Mouse (Mus musculus): ENCODE results near the gene Tiam2. TPM values are rescaled to one million over a fixed set of nuclear protein-coding genes. Genes with fewer than 3 reads are reported as not detected.

The Tiam2 gene
- total and polyA plus RNA-seq, 3 experiments: 0.42 to 1.9 TPM; not detected in 1

DNA sequence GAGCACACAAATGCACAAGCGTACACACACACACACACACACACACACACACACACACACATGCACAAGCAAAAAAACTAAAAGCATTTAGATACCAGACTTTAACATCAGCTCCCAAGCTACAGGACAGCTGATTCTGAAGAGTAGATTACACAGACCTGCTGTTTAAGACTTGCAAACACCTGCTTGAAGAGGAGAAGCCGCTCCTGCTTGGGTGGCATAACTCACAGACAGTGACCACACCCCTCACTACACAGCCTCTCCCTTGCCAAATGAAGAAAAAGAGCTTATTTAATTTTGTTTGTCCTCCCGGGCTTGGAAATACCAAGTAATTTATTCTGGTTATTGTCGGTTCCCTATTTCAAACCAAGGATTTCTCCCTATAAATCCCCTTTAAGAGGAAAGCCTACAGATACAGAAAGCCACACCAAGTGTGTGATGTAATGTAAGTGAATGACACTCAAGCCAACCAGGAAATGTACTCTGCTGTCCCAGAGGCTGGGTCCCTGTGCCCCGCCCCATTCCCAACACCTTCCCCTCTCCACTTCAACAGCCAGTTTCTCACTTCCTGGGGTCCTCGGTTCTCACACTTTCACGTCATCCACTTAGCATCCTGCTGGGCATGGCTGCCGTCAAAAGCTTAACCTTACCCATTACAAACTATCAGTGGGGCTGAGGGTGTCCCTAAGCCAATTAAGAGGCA, 40.1 kb upstream of the Tiam2 start:
- Histone ChIP-seq H3K9ac (ENCODE audit: control insufficient read depth, low read depth, low read length, poor library complexity, severe bottlenecking) (no peak overlapping the region), H3K27me3 (ENCODE audit: control insufficient read depth in 1 of 2, insufficient read depth in 2 of 2, low read length in 2 of 2) (no peaks in the 10 kb centered on the region), H3K79me2 (ENCODE audit: control insufficient read depth, insufficient read depth, low read length, poor library complexity) (no peaks in the 10 kb centered on the region), H3K4me1 (ENCODE audit: control insufficient read depth in 1 of 2, insufficient read depth in 2 of 2, low read length in 2 of 2) (no peaks in the 10 kb centered on the region), H3K27ac (ENCODE audit: control insufficient read depth, low read depth, low read length) (no peak overlapping the region), H3K36me3 (ENCODE audit: control insufficient read depth in 1 of 2, insufficient read depth in 2 of 2, low read length in 2 of 2) (peaks cover 0 to 2% of the 10 kb centered on the region in 2 experiments; a peak in 1 of 4 replicates), H3K4me3 (ENCODE audit: control insufficient read depth in 1 of 2, insufficient read depth in 1 of 2, low read depth in 2 of 2, low read length in 2 of 2) (no peak overlapping the region), H3K9me3 (replicated peaks; ENCODE audit: insufficient read depth, low read length) (no peaks in the 10 kb centered on the region)
- TF ChIP-seq ZMIZ1 (IDR thresholded peaks at IDR 0.05; ENCODE audit: low read depth, low read length): no peak
- no peak for TF ChIP-seq POLR2AphosphoS5 (IDR thresholded peaks at IDR 0.05; ENCODE audit: borderline replicate concordance, low read depth, low read length)
- DNase-seq (ENCODE audit: low read depth, low spot score): no peak

DNA sequence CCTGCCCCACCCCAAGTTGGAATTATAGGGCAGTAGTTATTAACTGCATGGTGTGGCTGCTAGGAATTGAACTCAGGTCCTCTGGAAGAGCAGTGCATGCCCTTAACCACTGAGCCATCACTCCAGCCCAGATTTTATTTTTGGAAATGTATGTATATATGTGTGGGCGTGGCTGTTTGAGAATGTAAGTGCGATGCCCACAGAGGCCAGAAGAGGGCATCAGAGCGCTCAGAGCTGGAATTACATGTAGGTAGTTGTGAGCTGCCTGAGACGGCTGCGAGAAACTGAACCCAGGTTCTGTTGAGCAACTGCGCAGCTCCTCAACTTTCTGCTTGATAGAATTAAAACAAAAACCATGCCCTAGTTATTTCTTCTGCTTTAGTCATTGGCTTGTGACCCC, 38.0 kb upstream of the Tiam2 start:
- no peaks in the 10 kb centered on the region for H3K79me2 ChIP-seq (ENCODE audit: control insufficient read depth, insufficient read depth, low read length, poor library complexity)
- H3K36me3 ChIP-seq (ENCODE audit: control insufficient read depth in 1 of 2, insufficient read depth in 2 of 2, low read length in 2 of 2): peaks cover 0 to 2% of the 10 kb centered on the region in 2 experiments; a peak in 1 of 4 replicates
- no peaks in the 10 kb centered on the region for H3K9me3 ChIP-seq (replicated peaks; ENCODE audit: insufficient read depth, low read length)
- no peaks in the 10 kb centered on the region for H3K27me3 ChIP-seq (ENCODE audit: control insufficient read depth in 1 of 2, insufficient read depth in 2 of 2, low read length in 2 of 2)
- no peak overlapping the region for H3K4me3 ChIP-seq (ENCODE audit: control insufficient read depth in 1 of 2, insufficient read depth in 1 of 2, low read depth in 2 of 2, low read length in 2 of 2)
- DNase-seq (ENCODE audit: low read depth, low spot score): peak; percentile 86
- H3K4me1 ChIP-seq (ENCODE audit: control insufficient read depth in 1 of 2, insufficient read depth in 2 of 2, low read length in 2 of 2): peaks cover 0 to 3% of the 10 kb centered on the region in 2 experiments; a peak in 2 of 4 replicates
- H3K9ac ChIP-seq (ENCODE audit: control insufficient read depth, low read depth, low read length, poor library complexity, severe bottlenecking): no peak overlapping the region
- TF ChIP-seq EP300 (IDR thresholded peaks at IDR 0.05; ENCODE audit: low read depth in 1 of 2, low read length in 2 of 2) (no peak), TBP (IDR thresholded peaks at IDR 0.05; ENCODE audit: low read depth, low read length) (peak; percentile 67), RAD21 (IDR thresholded peaks at IDR 0.05; ENCODE audit: low read depth, low read length) (peak; percentile 37), SMC3 (IDR thresholded peaks at IDR 0.05; ENCODE audit: low read depth, low read length) (peak; percentile 63), SIN3A (IDR thresholded peaks at IDR 0.05; ENCODE audit: low read length) (0 out of 2 replicates have a peak, but pooled peaks have one; percentile 18), USF1 (IDR thresholded peaks at IDR 0.05; ENCODE audit: low read depth, low read length) (no peak), CTCF (IDR thresholded peaks at IDR 0.05 in 2 of 3, conservative IDR thresholded peaks at IDR 0.05 in 1 of 3; ENCODE audit: control insufficient read depth in 1 of 3, insufficient read depth in 1 of 3, low read depth in 2 of 3, low read length in 3 of 3, poor library complexity in 1 of 3, severe bottlenecking in 1 of 3) (peak; percentile 62 to 77 (median 70)), KAT2A (conservative IDR thresholded peaks at IDR 0.05; ENCODE audit: low read depth, low read length) (no peak), ZC3H11A (IDR thresholded peaks at IDR 0.05; ENCODE audit: low read depth, low read length) (peak; percentile 39)
- no peak overlapping the region for H3K27ac ChIP-seq (ENCODE audit: control insufficient read depth, low read depth, low read length)

DNA sequence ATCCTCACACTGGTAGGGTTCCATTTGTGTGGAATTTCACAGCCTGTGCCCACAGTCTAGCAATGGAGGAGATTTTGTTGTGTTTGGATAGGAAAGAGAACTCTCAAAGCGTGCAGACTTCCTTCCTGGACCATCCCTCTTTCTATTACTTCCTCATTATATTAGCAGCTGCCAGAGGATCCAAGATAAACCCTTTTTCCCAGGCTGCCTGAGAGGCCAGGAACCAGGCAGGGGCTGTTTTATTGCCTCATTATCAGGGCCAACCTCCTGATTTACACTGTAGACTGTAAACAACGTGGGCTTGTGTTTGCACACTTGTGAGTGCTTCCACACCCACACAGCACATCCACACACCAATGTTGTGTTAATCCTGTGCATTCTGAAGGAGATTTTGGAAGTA, 31.3 kb upstream of the Tiam2 start:
- peaks cover 0 to 4% of the 10 kb centered on the region in 2 experiments; a peak in 2 of 4 replicates for H3K4me1 ChIP-seq (ENCODE audit: control insufficient read depth in 1 of 2, insufficient read depth in 2 of 2, low read length in 2 of 2)
- H3K27ac ChIP-seq (ENCODE audit: control insufficient read depth, low read depth, low read length): no peak overlapping the region
- TF ChIP-seq TAL1 (IDR thresholded peaks at IDR 0.05; ENCODE audit: low read length) (no peak), CHD1 (IDR thresholded peaks at IDR 0.05; ENCODE audit: low read depth, low read length) (no peak), ETS1 (IDR thresholded peaks at IDR 0.05; ENCODE audit: low read depth, low read length) (no peak), ZMIZ1 (IDR thresholded peaks at IDR 0.05; ENCODE audit: low read depth, low read length) (no peak), KAT2A (conservative IDR thresholded peaks at IDR 0.05; ENCODE audit: low read depth, low read length) (no peak), USF1 (IDR thresholded peaks at IDR 0.05; ENCODE audit: low read depth, low read length) (no peak), MAFK (IDR thresholded peaks at IDR 0.05; ENCODE audit: borderline replicate concordance, low read depth, low read length) (no peak), RCOR1 (IDR thresholded peaks at IDR 0.05; ENCODE audit: low read depth, low read length) (no peak), SIN3A (IDR thresholded peaks at IDR 0.05; ENCODE audit: low read length) (no peak), ZKSCAN1 (IDR thresholded peaks at IDR 0.05; ENCODE audit: low read depth, low read length) (no peak), BHLHE40 (IDR thresholded peaks at IDR 0.05; ENCODE audit: borderline replicate concordance, low read depth, low read length) (no peak)
- no peaks in the 10 kb centered on the region for H3K79me2 ChIP-seq (ENCODE audit: control insufficient read depth, insufficient read depth, low read length, poor library complexity)
- H3K4me3 ChIP-seq (ENCODE audit: control insufficient read depth in 1 of 2, insufficient read depth in 1 of 2, low read depth in 2 of 2, low read length in 2 of 2): no peak overlapping the region
- peak; percentile 22 for DNase-seq (ENCODE audit: low read depth, low spot score)
- H3K9me3 ChIP-seq (replicated peaks; ENCODE audit: insufficient read depth, low read length): no peaks in the 10 kb centered on the region
- H3K27me3 ChIP-seq (ENCODE audit: control insufficient read depth in 1 of 2, insufficient read depth in 2 of 2, low read length in 2 of 2): no peaks in the 10 kb centered on the region
- no peak overlapping the region for H3K9ac ChIP-seq (ENCODE audit: control insufficient read depth, low read depth, low read length, poor library complexity, severe bottlenecking)
- H3K36me3 ChIP-seq (ENCODE audit: control insufficient read depth in 1 of 2, insufficient read depth in 2 of 2, low read length in 2 of 2): no peaks in the 10 kb centered on the region

All from MEL (cell line).